Mouse (Mus musculus): Measurements from ENCODE around the gene Set.

The Set gene

GRCm38 (mm10) chr2:30087310-30087709 is 30.1 kb downstream of the Set start:
- DNase-seq (ENCODE audit: low spot score), result no peak

- no peak for DNase-seq (ENCODE audit: low spot score)
Observed at GRCm38 (mm10) chr2:30091521-30091920, 34.3 kb downstream of the Set start.

DNA sequence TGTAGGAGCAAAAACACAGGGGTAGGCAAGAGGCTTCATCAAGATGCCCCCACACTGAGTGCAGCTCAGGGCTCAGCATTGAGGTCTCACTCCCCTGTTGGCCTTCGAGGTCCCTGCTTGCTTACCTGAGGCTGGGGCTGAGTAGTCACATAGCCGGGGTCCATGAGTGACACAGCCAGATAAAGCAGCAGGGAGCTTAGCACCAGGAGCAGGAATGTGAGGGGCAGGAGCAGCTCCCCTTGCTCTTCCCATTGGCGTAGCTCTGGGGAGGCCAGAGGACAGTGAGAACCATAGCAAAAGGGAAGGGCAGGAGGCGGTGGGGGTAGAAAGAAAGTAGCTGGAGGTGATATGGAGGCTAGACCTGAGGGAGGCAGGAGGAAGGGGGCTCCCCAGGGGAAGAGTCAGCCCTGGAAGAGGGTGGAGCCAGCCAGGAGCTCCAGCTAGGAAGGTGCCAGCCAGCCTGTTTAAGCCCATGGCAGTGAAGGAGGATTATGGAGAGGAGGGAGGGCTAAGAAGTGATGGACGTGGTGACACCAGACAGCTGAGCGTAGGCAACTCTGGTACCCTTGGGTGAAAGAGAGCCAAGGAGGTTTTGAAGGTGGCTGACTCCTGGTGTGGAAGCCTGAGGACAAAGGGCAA is 35.2 kb downstream of the Set start:
- DNase-seq (ENCODE audit: low spot score), result no peak

DNA sequence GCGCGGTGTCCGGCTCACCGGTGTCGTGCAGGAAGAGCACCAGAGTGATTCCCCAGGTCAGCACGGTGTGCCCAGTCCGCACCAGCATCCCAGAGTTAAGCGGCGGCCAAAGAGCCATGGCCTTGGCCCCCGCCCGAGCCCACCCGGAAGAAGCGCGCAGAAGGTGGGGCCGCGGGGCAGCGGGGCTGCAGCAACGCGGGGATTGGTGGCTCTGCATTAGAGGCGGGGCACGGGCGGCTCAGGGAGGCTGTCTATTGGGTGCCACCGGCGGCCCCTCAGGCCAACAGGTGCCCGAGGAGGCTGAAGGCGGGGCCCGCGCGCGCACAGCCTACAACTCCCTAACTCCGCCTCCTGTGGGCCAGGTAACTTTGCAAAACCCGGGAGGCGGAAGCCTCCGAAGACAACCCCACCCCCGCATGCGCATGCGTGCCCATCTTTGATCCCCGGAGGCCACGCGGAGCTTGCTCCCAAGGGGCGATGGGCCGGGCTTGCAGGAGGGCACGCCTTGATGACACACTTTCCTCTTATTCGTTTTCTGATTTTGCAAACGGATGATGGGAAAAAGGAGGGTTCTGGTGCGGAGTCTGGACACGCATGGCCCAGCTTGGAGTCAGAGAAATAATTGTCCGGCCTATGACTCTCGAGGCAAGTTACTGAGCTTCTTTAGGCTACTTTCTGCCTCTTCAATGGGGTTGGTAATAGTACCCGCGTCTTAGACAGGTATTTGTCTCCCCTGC is 36.5 kb downstream of the Set start, which contains the start of gene Zdhhc12:
Gene Zdhhc12, minus strand, starts transcription at position 178 of the 737 bp plus-strand sequence.
- peak; percentile 92 for DNase-seq (ENCODE audit: low spot score)

- no peak for DNase-seq (ENCODE audit: low spot score)
Observed at GRCm38 (mm10) chr2:30094208-30094588, 37.0 kb downstream of the Set start.

DNA sequence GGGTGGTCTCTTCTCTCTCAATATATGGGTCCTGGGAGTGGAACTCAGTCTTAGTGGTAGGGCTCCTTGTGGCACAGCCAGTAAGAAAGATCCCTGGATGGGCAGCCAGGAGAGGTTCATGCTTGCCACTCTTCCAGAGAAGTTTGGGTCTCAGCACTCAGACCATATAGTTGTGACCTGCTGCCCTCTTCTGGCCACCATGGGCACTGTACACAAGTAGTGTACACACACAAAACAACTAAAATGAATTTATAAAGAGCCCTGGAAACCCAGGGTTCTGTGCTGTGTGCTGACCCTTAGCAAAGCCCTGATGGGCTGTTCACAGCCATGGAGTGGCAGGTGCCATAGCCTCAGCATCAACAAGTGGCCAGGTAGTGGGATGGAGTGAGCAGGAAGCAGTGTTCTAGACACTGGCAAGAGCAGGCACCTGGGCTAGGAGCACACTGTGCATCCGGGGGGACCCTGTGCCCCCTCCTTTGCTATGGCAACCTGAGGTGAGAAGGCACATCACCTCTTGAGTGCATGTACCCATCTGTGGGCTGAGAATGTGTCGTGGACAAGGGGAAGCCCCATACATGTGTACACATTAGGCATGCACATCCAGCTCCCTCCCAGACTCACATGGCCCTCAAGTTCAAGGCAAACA is 38.8 kb downstream of the Set start:
- DNase-seq (ENCODE audit: low spot score), result peak; percentile 34

DNA sequence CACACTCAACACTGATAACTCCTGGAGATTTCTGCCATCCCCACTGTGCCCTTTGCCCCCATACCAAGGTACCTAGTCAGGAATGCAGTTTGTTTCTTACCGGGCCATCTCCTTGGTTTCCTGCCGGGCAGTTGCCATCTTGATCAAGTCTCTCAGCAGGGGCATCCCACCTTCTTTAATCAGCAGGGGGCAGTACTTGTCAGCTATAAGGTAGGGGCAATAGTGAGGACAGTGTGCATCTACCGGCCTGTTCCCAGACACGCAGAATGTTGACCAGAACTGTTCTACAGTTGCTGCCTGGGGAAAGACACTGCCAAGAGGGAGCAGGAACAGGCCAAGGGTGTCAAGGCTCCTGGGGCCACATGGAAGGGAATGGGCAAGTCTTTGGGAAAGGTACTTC is 43.0 kb downstream of the Set start:
- DNase-seq (ENCODE audit: low spot score), result no peak

DNA sequence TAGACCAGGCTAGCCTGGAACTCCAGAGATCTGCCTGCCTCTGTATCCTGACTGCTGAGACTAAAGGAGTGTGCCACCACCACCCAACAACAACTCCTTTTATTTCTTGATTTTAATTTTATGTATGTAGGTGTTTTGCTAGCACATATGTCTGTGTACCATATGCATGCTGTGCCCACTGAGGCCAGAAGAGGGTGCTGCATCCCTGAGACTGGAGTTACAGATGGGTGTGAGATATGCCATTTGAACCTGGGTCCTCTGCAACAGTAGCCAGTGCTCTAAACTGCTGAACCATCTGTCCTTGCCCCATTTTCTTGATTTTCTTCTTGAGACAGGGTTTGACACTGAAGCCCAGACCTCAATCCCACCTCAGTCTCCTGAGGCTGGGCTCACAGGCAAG is 49.2 kb downstream of the Set start:
- DNase-seq (ENCODE audit: low spot score), result peak; percentile 37

- DNase-seq (ENCODE audit: low spot score), result no peak
Observed at GRCm38 (mm10) chr2:30107646-30108045, 50.5 kb downstream of the Set start.

- DNase-seq (ENCODE audit: low spot score), result no peak
Observed at GRCm38 (mm10) chr2:30108260-30108659, 51.1 kb downstream of the Set start.

GRCm38 (mm10) chr2:30111500-30111899 is 54.3 kb downstream of the Set start:
- DNase-seq (ENCODE audit: low spot score), result no peak

GRCm38 (mm10) chr2:30112564-30112963 is 55.4 kb downstream of the Set start:
- DNase-seq (ENCODE audit: low spot score), result no peak

DNA sequence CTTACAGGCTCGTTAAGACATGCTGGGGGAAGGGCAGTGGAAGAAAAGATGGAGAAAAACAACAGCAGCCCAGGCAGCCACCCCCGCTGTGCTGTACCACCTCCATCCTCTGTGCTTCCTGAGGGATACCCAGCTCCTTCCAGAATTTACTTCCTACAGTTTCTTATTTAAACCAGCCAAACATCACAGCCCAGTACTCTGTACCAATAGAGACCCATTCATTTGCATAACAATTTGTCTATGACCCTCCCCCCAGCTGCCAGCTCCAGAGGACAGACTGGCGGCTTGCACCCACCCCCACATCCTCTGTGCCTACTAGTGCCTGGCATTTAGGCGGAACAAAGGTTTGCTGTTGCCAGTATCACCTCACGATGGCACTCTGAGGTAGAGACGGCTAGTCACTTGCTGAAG is 62.5 kb downstream of the Set start:
- no peak for DNase-seq (ENCODE audit: low spot score)

- no peak for DNase-seq (ENCODE audit: low spot score)
Observed at GRCm38 (mm10) chr2:30120269-30120668, 63.1 kb downstream of the Set start.
